Mouse (Mus musculus) c-Kit-positive CD71-positive TER-119-negative erythroid progenitor cells, embryonic 14.5 days (primary cell): ENCODE results near the gene Spata20.

ENCODE experiments used
- DNase-seq: peaks from one replicate; pipeline ENCODE4 v3.0.0-alpha.2; 2013; ENCODE audit warnings: low read depth

Spata20 gene

DNA sequence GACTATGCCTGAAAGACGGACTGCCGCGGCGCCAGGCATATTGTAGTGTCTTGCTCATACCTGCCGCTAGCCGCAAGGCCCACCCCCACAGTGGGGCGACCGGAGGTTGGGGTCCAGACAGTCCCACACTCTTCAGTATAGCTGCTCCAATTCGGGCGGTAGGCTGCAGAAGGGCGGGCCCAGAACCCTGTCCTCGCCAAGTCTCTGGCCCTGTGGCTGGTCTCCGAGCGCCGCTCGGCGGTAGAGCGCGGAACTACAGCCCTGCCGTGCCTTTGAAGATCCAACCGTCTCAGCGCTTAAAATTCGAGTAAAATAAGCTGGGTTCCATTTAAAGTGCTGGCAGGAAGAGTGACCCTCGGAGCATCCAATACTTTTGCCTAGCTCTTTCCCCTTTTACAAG, at the start of gene Spata20:
Gene Spata20, minus strand, starts transcription at position 179 of the 400 bp plus-strand sequence.
- peak; percentile 44 for DNase-seq

DNA sequence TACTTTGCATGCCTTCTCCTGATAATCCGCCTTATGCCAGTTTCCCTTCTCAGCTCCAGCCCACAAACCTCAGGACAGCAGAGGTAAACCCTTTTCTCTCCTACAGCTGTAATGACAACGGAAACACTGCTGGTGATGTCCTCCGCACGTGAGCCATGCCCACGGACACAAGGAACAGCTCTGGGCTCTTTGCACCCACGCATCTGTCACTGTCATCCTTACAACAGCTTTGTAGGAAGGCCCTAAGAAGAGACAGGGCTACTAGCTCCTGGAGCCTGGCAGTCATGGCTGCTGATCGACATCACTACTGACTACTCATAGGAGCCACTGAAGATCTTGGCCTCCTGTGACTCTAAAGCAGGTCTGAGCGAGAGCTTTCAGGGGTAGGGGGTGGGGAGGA, 47.2 kb upstream of the Spata20 start:
- DNase-seq: no peak

DNA sequence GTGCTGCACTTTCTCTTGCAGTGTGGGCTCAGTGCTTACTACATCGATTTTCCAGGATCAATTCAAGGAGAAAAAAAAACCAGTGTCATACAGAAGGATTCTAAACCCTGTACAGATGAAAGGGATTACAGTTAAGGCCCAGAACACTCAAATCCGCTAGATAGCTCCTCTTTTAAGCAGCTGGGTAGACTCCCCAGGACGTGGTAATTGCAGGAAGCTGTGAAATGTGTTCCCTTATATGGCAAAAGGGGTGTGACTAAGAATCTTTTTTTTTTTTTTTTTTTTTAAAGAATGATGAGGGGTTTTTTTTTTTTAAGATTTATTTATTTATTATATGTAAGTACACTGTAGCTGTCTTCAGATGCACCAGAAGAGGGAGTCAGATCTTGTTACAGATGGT, 42.9 kb upstream of the Spata20 start:
- no peak for DNase-seq

DNA sequence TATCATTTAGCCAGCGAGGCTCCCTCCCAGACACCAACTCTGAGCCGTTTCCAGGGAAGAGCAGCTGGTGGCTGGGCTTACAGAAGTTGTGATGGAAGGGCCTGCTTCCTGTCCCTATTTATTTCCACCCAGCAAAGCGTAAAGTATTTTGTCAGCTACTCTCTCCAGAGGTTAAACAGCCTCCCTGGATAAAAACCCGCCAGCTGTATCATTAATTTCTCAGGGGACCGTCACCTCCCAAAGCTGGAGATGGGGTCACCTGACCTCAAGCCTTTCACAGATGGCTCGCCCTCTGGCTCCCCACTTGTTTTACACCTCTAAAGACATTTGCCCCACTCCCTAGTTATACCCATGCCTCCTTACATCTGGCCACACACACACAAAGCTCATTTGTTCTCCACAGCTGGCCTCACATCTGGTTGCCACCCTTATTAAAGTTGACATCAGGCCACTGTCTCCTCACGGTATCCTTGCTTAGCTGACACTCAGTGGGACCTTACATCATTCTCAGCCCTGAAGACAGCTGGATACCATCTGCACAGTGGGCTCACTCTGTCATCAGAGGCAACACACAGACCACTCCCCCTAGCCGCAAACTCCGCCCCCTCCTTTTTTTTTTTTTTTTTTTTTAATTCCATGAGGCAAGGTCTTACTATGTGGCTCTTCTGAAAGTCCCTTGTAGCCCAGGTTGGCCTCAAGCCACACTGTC, 40.3 kb upstream of the Spata20 start:
- DNase-seq: no peak

DNA sequence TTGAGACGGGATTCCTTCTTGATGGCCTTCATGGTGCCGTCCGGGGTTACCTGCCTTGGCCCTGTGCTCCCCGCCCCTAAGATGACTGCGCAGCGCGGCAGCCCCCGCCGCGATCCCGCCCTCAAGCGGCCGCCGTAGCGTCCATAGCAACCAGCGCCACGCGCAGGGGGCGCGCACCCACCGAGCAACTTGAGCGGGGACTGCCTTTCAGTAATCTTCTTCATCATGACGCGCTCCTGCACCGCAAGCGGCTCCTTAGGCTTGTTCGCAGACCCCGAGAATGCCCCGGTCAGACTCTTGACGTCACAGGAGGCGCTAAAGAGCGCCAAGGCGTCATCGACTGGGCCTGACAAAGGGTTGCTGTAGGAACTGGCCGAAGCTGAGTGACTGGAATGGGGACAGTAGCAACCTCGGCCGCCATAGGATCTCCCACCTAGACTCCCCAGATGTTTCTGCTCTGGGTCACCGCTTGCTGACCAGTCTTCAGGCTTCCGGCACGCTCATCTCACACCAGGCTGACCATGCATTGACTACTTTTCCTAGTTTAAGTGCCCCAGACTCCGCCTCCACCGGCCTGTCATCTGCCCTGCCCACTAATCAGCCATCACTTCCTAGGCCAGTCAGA, 35.4 kb upstream of the Spata20 start, which contains the start of gene Mycbpap:
Gene Mycbpap, minus strand, starts transcription at position 524 of the 625 bp plus-strand sequence.
- peak; percentile 19 for DNase-seq

DNA sequence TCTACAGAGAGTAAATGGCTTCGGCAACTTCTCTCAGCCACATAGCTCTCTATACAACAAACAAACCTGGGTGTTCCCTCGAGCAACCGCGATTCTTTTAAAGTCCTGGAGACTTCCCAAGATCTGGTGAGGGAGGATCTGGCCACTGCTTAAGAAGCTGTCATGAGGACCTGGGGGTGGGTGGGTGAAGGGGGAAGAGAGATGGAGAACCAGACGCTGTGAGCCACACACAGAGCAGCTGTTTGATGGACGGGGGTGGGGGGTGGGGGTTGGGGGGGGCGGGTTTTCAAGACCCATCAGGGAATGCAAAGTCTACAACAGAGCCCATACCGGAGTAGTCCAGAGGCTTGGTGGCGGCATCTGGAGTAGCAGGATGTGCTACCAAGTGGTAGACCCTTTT, 27.5 kb upstream of the Spata20 start:
- no peak for DNase-seq

- DNase-seq: no peak
Observed at GRCm38 (mm10) chr11:94508976-94509375, 23.0 kb upstream of the Spata20 start.

- no peak for DNase-seq
Observed at GRCm38 (mm10) chr11:94501482-94501881, 15.5 kb upstream of the Spata20 start.

- no peak for DNase-seq
Observed at GRCm38 (mm10) chr11:94500362-94500761, 14.4 kb upstream of the Spata20 start.

DNA sequence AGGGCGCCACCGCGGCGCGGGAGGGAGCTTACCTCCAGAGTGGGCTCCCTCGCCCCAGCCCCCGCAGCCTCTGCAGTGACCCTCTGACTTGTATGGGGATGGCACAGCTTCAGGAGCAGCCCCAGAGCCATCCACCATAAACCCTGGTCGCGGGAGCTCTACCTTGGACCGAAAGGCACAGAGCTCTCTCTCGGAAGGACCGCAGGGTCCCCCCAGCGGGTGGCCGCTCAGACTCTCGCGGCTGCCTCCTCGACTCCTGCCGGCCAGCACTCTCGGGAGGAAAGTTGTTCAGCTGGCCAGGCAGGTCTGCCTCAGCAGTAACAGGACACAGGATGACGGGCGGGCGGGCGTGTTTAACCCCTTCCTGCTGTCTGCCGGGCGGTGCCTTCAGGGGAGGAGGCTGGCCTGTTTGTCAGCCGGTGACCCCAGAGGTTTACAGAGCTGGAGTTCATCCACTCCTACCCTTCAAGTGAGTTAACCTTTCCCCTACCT, 13.7 kb upstream of the Spata20 start, which contains the start of gene Epn3:
Gene Epn3, minus strand, starts transcription at position 314 of the 492 bp plus-strand sequence.
- no peak for DNase-seq

- no peak for DNase-seq
Observed at GRCm38 (mm10) chr11:94499035-94499434, 13.1 kb upstream of the Spata20 start.

- DNase-seq: no peak
Observed at GRCm38 (mm10) chr11:94498093-94498996, 12.4 kb upstream of the Spata20 start.

DNA sequence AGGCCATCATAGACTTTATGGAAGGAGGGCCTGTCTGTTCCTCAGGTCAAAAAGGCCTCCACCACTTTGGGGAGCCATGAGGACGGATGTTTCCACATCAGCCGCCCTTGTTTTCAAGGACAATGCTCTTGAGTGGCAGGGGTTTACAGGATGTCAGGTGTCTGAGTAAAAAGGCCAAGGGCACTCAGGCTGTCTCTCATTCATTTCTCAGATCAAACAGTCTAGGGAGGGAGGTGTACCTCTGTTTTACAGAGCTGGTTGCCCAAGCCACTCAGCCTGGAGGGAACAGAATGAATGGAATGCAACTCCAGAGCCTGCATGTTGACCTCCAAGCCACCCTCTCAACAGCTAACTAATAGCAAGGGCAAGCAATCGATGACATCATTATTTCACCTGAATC, 9.4 kb upstream of the Spata20 start:
- DNase-seq: no peak

- DNase-seq: no peak
Observed at GRCm38 (mm10) chr11:94491749-94492099, 5.7 kb upstream of the Spata20 start.

DNA sequence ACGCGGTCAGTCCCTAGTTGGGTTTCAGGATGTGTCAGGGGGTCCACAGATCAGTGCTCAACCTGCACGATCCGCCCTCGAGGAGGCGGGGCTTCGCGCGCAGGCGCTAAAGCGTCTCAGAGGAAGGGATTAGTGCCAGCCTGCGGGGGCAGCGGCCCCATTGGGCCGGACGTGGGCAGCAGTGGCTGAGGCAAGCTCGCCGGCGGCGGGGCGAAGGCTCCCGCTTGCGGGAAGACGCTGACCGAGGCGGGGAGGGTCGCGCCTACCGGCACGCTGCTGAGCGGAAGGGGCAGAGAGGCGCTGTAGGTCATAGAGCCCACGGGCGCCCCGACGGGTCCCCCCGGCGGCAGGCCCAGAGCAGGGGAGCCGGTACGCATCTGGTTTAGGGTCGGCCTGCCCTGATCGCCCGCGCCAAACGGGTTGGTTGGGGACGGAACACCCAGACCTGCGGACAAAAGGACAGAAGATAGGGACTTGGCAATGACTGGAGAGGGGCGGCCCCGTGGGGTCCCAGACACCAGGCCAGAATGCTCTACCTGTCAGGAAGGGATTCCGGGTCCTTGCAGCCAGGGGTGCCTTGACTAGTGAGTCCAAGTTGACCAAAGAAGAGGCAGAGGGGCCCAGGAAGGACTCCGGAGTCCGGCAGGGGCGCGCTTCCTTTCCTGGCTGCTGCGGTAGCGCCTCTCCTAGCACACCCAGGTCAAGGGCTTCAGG, 5.2 kb upstream of the Spata20 start:
- DNase-seq: no peak

DNA sequence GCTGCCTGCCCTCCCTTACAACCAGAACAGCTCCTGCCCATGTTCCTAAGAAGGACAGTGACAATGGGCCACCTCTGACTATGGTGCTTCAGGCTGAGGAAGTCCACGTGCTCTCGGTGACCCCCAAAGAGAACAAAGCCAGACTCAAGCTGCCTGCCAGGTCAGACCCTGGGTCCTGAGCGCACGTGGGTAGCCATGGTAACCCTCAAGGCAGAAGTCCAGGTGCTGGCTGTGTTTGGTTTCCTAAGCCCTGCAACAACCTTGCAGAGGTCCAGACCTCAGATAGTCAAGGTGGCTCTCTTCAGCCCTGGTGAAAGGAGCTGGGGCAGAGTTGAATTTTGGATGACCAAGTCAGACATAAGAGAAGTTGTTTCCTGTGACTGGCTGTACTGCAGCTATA, 3.8 kb upstream of the Spata20 start:
- DNase-seq: no peak

DNA sequence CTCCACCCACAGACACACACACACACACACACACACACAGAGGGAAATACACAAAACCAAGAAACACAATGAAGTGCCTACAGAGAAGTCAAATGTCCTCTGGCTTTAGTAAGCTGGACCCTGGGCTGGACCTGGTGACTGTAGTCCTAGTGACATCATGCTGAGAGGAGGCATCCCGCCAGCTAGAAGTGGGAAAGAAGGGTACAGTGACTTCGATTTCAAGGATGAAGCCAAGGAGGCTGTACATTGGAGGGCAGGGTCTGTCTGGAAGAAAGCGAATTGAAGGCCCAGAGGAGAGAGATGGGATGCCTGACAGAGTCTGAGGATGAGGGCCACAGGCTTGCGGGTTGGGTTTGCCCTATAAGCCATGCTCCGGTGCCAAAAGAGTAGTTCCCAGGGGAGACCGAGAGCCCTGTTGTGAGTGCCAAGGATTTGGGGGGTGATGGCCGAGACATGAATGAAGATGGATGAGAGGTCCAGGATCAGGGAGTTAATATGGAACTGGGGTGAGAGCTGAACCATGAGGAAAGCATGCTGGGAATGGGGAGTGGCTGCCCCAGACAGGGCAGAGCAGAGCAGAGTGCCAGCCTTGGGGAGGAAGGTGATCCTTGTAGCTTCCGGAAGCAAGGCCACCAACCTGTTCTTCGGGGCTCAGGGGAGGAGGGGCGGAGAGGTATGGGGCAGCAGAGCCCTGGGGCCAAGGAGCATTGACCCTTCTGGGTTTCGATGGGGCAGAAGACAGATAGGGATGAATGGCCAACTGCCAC, 3.0 kb upstream of the Spata20 start:
- DNase-seq: no peak

- no peak for DNase-seq
Observed at GRCm38 (mm10) chr11:94485223-94485622, 756 bp downstream of the Spata20 start.

DNA sequence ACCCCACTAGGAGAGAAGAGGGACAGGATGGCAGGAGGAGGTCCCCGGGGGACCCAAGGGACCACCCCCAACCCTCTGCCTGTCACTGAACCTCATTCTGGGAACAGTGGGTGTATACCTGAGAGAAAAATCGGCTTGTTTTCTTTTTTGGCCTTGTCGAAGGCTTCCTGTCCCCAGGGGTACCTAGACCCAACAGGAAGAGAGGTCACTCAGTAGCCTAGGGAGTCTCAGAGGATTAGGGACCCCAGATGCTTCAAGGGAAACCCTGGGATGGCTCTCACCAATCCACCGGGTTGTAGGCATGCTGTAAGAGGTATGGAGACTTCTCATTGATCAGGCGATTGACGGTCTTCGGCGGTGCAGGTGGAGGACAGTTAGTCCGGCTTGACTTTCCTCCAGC, 1.3 kb downstream of the Spata20 start:
- DNase-seq: no peak

GRCm38 (mm10) chr11:94483921-94484320, 2.1 kb downstream of the Spata20 start:
- no peak for DNase-seq

- DNase-seq: no peak
Observed at GRCm38 (mm10) chr11:94483436-94483835, 2.5 kb downstream of the Spata20 start.
